Mouse (Mus musculus) kidney, postnatal 4 days (tissue): ENCODE measurements at regions not wholly inside any gene's neighbourhood (a gene's known extent, or its start where the extent isn't known, plus 50 kb on each side); places are given as distances from the start of the nearest gene placed in this dataset.

ENCODE experiments used
- DNase-seq, 2 experiments: peaks; one replicate each; pipeline ENCODE4 v3.0.0; 2021; ENCODE audit warnings: mixed read lengths in 2 of 2

DNA sequence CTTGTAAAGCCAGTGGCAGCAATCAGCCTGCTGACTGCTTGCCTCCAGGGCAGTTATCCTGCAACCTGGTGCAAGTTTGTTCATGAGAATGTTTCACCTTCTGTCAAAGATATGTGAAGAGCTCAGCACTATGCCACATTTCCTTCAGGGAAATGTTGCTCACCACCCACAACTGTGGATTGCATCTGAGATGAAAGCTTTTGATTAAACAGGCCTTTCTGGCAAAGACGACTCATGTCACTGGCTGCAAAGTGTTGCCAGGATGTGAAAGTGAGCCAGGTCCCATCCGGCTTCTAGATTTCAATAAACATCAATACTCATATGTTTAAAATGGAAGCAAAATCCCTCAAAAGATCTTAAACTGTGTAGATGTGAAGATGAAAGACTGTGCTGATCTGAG lies 2121.0 kb downstream of the Gm37988 start:
- no peak for DNase-seq

DNA sequence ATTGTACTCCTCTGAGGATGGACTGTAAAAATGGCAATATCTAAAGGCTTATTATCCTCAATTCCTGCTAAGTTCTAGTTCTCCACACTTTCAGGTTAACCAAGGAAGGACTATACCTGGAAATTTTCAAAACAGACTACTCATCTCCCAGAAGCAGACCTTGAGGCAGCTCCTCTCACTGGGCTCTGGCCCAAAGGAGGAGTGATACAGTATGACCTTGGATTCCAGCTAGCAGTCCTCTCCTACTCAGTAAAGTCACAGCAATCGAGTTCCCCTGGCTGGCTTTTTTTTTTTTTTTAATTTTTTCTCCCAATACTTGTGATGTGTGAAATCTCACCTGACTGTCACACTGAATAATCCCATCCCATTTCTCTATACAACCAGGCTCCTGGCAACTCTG lies 2124.2 kb downstream of the Gm37988 start:
- no peak for DNase-seq

DNA sequence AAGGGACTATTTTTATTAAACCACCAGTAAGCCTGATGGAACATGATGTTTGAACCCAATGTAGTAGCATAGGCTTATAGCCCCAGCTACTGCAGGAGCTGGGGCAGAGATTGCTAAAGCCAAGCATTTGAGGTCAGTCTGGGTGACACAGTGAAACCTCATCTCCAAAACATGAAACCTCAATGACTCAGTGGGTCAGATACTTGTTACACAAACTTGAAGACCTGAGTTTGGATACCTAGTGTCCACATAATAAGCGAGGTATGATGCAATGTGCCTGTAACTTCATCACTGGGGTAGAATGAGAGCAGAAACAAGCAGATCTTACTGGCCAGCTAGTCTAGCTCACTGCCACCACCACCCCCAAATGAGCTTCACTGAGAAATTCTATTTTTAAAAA lies 2162.1 kb downstream of the Gm37988 start:
- no peak for DNase-seq

DNA sequence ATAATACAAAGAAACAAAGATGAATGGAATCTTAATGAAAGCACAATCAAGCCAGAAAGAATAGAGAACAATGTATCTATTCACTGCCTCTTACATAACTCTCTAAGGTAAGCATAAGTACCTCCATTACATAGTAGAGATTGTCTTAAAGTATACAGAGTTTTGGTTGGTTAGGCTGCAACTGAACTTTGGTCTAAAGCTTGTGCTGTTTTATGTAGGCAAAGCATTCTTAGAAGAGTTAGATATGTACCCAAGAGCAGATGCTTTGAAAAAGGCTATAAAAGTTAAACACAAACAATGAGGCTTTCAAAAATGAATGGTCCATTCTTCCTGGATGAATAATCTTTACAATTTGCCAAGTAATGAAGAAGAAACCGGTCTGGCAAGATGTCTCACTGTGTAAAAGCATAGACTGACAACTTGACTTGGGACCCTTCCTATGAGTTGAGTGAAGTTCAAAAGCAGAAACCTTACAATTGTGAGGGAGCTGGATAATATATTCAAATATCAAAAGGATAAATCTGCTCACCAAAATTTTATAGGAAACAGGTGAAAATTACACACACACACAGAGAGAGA lies 2166.1 kb downstream of the Gm37988 start:
- no peak for DNase-seq

DNA sequence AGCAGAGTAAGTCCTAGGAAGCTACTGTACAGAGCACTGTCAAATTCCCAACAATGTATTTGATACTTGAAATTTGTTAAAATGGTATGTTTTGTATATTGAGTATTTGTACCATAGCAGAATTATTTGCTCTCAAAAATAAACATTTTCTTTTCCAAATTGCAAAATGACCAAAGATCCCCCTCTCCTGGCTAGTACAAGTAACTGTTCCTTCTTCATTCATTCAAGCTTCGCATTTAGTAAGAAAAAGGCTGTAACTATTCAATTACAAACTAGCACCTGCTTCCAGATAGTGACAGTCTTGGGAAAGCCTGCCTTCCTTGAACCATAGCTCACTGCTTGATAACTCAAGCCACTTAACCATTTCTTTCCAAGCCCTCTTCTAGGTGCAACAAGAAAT lies 2171.9 kb downstream of the Gm37988 start:
- DNase-seq, result no peak

DNA sequence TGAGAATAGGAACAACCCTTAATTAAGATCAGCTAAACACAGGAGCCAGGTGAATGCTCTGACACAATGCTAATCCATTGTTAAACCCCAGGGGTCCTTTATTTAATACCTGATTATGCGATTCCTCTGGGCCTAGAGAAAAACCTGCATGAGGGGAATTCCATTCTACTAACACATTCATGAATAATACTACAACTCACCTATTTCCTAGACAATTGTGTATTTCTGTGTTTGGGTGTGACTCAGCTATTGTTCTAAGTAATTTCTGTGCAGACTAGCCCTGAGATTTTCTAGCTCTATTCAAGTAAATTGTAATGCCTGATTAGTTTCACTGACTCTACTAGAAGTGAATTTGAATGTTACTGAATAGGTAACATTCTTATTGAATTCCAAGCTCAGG lies 2176.5 kb downstream of the Gm37988 start:
- no peak for DNase-seq

DNA sequence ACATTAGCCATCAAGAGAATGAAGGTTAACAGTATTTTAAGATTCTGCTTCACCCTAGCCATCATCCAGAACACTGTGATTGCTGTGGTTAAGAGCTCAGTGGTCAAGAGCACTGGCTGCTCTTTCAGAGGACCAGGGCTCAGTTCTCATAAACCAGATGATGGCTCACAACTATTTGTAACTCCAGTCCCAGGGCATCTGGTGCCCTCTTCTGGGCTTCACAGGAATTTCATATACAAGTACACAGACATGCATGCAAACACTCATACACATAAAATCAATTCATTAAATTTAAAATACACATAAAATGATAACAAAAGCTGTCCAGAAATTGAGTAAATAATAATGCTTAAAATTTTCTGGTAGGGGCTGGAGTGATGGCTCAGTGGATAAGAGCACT lies 2189.9 kb downstream of the Gm37988 start:
- DNase-seq, result no peak

DNA sequence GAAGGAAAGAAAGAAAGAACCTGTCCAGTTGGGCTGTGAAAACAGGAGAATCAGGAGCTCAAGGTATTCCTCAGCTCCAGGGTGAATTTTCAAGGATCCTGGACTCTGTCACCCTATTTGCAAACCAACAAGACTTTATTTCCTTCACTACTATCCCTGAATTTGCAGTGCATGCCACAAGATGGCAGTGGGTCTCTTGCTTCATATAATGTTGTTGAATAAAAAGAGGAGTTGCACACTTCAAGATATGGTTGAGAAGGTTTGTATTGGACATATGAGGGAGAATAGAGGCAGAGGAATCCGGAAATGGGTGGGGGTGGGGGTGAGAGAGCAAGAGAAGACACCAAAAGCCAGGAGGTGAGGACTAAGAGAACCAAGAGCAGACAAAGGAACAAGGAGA lies 2202.5 kb downstream of the Gm37988 start:
- peak; percentile 52 for DNase-seq
